Mouse (Mus musculus) kidney, adult 2 months (tissue): ENCODE results near the gene Gm49321.

Experiments used
- CTCF ChIP-seq: fragments of 200-500 bp; conservative IDR thresholded peaks from 2 replicates; pipeline ENCODE4 v1.5.1; 2011; ENCODE audit warnings: low read depth, mild to moderate bottlenecking, control low read depth, low read length, moderate library complexity, mixed read lengths; ENCODE audit not compliant: insufficient read depth, insufficient read length
- POLR2A ChIP-seq: fragments of 200-500 bp; IDR thresholded peaks from one replicate; pipeline ENCODE4 v1.6.1; 2011; ENCODE audit warnings: low read depth, low read length, control low read depth

- no peak for TF ChIP-seq POLR2A
- TF ChIP-seq CTCF = no peak
Observed at GRCm38 (mm10) chr12:73909013-73909575, 28.4 kb upstream of the Gm49321 start.
